ENCODE assay signal across 8 mouse cellular contexts in genomic region chr17:65701797-65702566, GRCm38 (mm10).
DNase-seq lines count a peak whose midpoint lies in the region; ATAC-seq and TF ChIP-seq lines count a peak whose summit lies in the region.

No protein-coding gene starts in this region.

- 0 out of 2 replicates have a peak, but pooled peaks have one; percentile 26 for TF ChIP-seq POLR2A in heart, adult 2 months (IDR thresholded peaks at IDR 0.05; ENCODE audit: insufficient read depth, low read depth, low read length)
- no peak for TF ChIP-seq POLR2A in kidney, adult 2 months (IDR thresholded peaks at IDR 0.05; ENCODE audit: low read depth, low read length)

- 66% methylated on average over 13 of the region's 13 CpGs for WGBS in limb, embryonic 12.5 days
- 88% methylated on average over 13 of the region's 13 CpGs for WGBS in limb, embryonic 10.5 days
- 51% methylated on average over 13 of the region's 13 CpGs for WGBS in embryonic facial prominence, embryonic 13.5 days
- WGBS in heart, adult 2 months, result 15% methylated on average over 13 of the region's 13 CpGs
- 46% methylated on average over 13 of the region's 13 CpGs for WGBS in kidney, adult 2 months

- no peaks in the 10 kb centered on the region for H3K79me2 ChIP-seq in heart, adult 2 months (replicated peaks; ENCODE audit: control insufficient read depth, insufficient read depth, low read length)

- H3K4me3 ChIP-seq in limb, embryonic 12.5 days (replicated peaks), result no peak overlapping the region
- no peak overlapping the region for H3K4me3 ChIP-seq in limb, embryonic 10.5 days
- no peak overlapping the region for H3K4me3 ChIP-seq in embryonic facial prominence, embryonic 13.5 days
- H3K4me3 ChIP-seq in heart, adult 2 months, result no peak overlapping the region
- no peak overlapping the region for H3K4me3 ChIP-seq in kidney, adult 2 months (ENCODE audit: insufficient read depth, low read depth, low read length)

- peaks cover 22% of the 10 kb centered on the region for H3K4me1 ChIP-seq in limb, embryonic 12.5 days (replicated peaks)
- H3K4me1 ChIP-seq in limb, embryonic 10.5 days, result peaks cover 6% of the 10 kb centered on the region; the same call in 1 of the 2 replicates
- H3K4me1 ChIP-seq in embryonic facial prominence, embryonic 13.5 days, result peaks cover 29% of the 10 kb centered on the region
- H3K4me1 ChIP-seq in heart, adult 2 months (ENCODE audit: control insufficient read depth, insufficient read depth, low read length), result peaks cover 16% of the 10 kb centered on the region
- peaks cover 15% of the 10 kb centered on the region; the same call in 1 of the 2 replicates for H3K4me1 ChIP-seq in kidney, adult 2 months (ENCODE audit: control insufficient read depth, insufficient read depth, low read length)

- no peak for ATAC-seq in limb, embryonic 12.5 days (ENCODE audit: insufficient number of reproducible peaks, insufficient read depth, low FRiP score, low TSS enrichment, low read depth)
- no peak for ATAC-seq in embryonic facial prominence, embryonic 13.5 days (ENCODE audit: insufficient number of reproducible peaks, insufficient read depth, low FRiP score, low TSS enrichment, low read depth)
- ATAC-seq in monocyte, adult 5-6 weeks (replicated peaks; ENCODE audit: insufficient number of reproducible peaks, low FRiP score, low TSS enrichment, poor library complexity, severe bottlenecking), result no peak

- H3K27me3 ChIP-seq in limb, embryonic 12.5 days, result no peaks in the 10 kb centered on the region
- no peaks in the 10 kb centered on the region for H3K27me3 ChIP-seq in limb, embryonic 10.5 days (ENCODE audit: low read depth, poor library complexity, severe bottlenecking)
- no peaks in the 10 kb centered on the region for H3K27me3 ChIP-seq in embryonic facial prominence, embryonic 13.5 days
- H3K27me3 ChIP-seq in heart, adult 2 months (ENCODE audit: control insufficient read depth, insufficient read depth, low read length), result no peaks in the 10 kb centered on the region
- H3K27me3 ChIP-seq in kidney, adult 2 months (replicated peaks; ENCODE audit: control insufficient read depth, insufficient read depth, low read length), result no peaks in the 10 kb centered on the region

- peak; percentile 72; the same call in 1 of the 2 replicates for TF ChIP-seq EP300 in heart, adult 2 months (IDR thresholded peaks at IDR 0.05; ENCODE audit: insufficient read depth, low read depth, low read length)

- peak overlapping the region; percentile 13; the same call in 1 of the 2 replicates for H3K4me2 ChIP-seq in limb, embryonic 12.5 days
- peak overlapping the region; percentile 24; the same call in 1 of the 2 replicates for H3K4me2 ChIP-seq in embryonic facial prominence, embryonic 13.5 days

- H3K36me3 ChIP-seq in limb, embryonic 12.5 days, result no peaks in the 10 kb centered on the region
- peaks cover 18% of the 10 kb centered on the region for H3K36me3 ChIP-seq in limb, embryonic 10.5 days
- no peaks in the 10 kb centered on the region for H3K36me3 ChIP-seq in embryonic facial prominence, embryonic 13.5 days
- no peaks in the 10 kb centered on the region for H3K36me3 ChIP-seq in heart, adult 2 months (ENCODE audit: control insufficient read depth, insufficient read depth, low read length)
- no peaks in the 10 kb centered on the region for H3K36me3 ChIP-seq in kidney, adult 2 months (ENCODE audit: control insufficient read depth, insufficient read depth, low read length)

- no peak overlapping the region for H3K9ac ChIP-seq in limb, embryonic 12.5 days (replicated peaks)
- no peak overlapping the region for H3K9ac ChIP-seq in embryonic facial prominence, embryonic 13.5 days
- no peak overlapping the region for H3K9ac ChIP-seq in heart, adult 2 months (ENCODE audit: low read depth, low read length)

- intact Hi-C loops in heart, adult 2 months (cut with DNase I), result loop anchor here (10.0 kb wide), 2 partner anchors 253 to 403 kb away; partner anchors contain the start of genes Ndufv2 and Twsg1
- intact Hi-C loops in left cerebral cortex, postnatal 4 days (cut with DNase I), result loop anchor here (10.0 kb wide), 1 partner anchor 83 kb away; the partner anchor contains the start of gene Ppp4r1

- DNase-seq in limb, embryonic 10.5 days (ENCODE audit: low spot score), result no peak
- peak; percentile 73 to 87 for DNase-seq in heart, adult 2 months
- peak; percentile 78 for DNase-seq in kidney, adult 2 months
- DNase-seq in left cerebral cortex, postnatal 4 days, result peak; percentile 53
- DNase-seq in ovary, postnatal 14 days (ENCODE audit: low spot score), result peak; percentile 41

- no peak for TF ChIP-seq CTCF in heart, adult 2 months (IDR thresholded peaks at IDR 0.05)
- no peak for TF ChIP-seq CTCF in kidney, adult 2 months (conservative IDR thresholded peaks at IDR 0.05; ENCODE audit: insufficient read depth, insufficient read length, low read depth, low read length)

- H3K9me3 ChIP-seq in limb, embryonic 12.5 days, result no peaks in the 10 kb centered on the region
- H3K9me3 ChIP-seq in limb, embryonic 10.5 days (replicated peaks), result no peaks in the 10 kb centered on the region
- H3K9me3 ChIP-seq in embryonic facial prominence, embryonic 13.5 days, result no peaks in the 10 kb centered on the region

- peak overlapping the region; percentile 89 for H3K27ac ChIP-seq in limb, embryonic 12.5 days
- no peak overlapping the region for H3K27ac ChIP-seq in limb, embryonic 10.5 days
- peak overlapping the region; percentile 87 for H3K27ac ChIP-seq in embryonic facial prominence, embryonic 13.5 days
- H3K27ac ChIP-seq in heart, adult 2 months, result peak overlapping the region; percentile 19
- H3K27ac ChIP-seq in kidney, adult 2 months (ENCODE audit: insufficient read depth, low read depth, low read length), result peak overlapping the region; percentile 92
